Mouse (Mus musculus): ENCODE data around the gene Zfp830. TPM values are rescaled to one million over a fixed set of nuclear protein-coding genes. Genes with fewer than 3 reads are reported as not detected.

Gene Zfp830
- 10 to 100 TPM; 33.6 to 36.5 TPM for polyA plus RNA-seq (2017; shearing (Covaris generic))

- ATAC-seq: peak; percentile 99
These were observed at the start of gene Zfp830, which contains the start of gene Cct6b for GRCm38 (mm10) chr11:82763742-82764437. Gene Zfp830, plus strand, starts transcription at chr11:82764345. Gene Cct6b, minus strand, starts transcription at chr11:82764321.

- ATAC-seq: no peak
These were observed 44.9 kb upstream of the Zfp830 start for GRCm38 (mm10) chr11:82719294-82719693.

- no peak for ATAC-seq
These were observed 37.3 kb upstream of the Zfp830 start for GRCm38 (mm10) chr11:82726862-82727261.

GRCm38 (mm10) chr11:82734227-82734626 is 29.9 kb upstream of the Zfp830 start:
- no peak for ATAC-seq

GRCm38 (mm10) chr11:82739006-82739405 is 25.1 kb upstream of the Zfp830 start:
- no peak for ATAC-seq

- peak; percentile 68 for ATAC-seq
These were observed 18.0 kb upstream of the Zfp830 start for GRCm38 (mm10) chr11:82746138-82746537.

GRCm38 (mm10) chr11:82746857-82747366 is 17.2 kb upstream of the Zfp830 start:
- peak; percentile 83 for ATAC-seq

GRCm38 (mm10) chr11:82752349-82753115 is 11.6 kb upstream of the Zfp830 start:
- no peak for ATAC-seq

GRCm38 (mm10) chr11:82755919-82756318 is 8.2 kb upstream of the Zfp830 start:
- ATAC-seq: no peak

GRCm38 (mm10) chr11:82762286-82762829 is 1.8 kb upstream of the Zfp830 start:
- no peak for ATAC-seq

GRCm38 (mm10) chr11:82763261-82763660 is 884 bp upstream of the Zfp830 start:
- ATAC-seq: no peak

- peak; percentile 26 for ATAC-seq
These were observed 336 bp downstream of the Zfp830 start for GRCm38 (mm10) chr11:82764438-82764924.

GRCm38 (mm10) chr11:82780134-82780533 is 16.0 kb downstream of the Zfp830 start:
- no peak for ATAC-seq

- peak; percentile 94 for ATAC-seq
These were observed 17.1 kb downstream of the Zfp830 start, which contains the start of gene Lig3 for GRCm38 (mm10) chr11:82780983-82781903. Gene Lig3, plus strand, starts transcription at chr11:82781108.

- no peak for ATAC-seq
These were observed 18.1 kb downstream of the Zfp830 start for GRCm38 (mm10) chr11:82782197-82782596.

- ATAC-seq: no peak
These were observed 19.3 kb downstream of the Zfp830 start for GRCm38 (mm10) chr11:82783453-82783852.

GRCm38 (mm10) chr11:82806656-82807055 is 42.5 kb downstream of the Zfp830 start:
- no peak for ATAC-seq

- ATAC-seq: no peak
These were observed 43.2 kb downstream of the Zfp830 start for GRCm38 (mm10) chr11:82807370-82807769.

GRCm38 (mm10) chr11:82808485-82808884 is 44.3 kb downstream of the Zfp830 start:
- ATAC-seq: no peak

Measured in CD4-positive, CD25-positive, alpha-beta regulatory T cell, adult 4 months (primary cell).